Mouse (Mus musculus) spleen, adult 2 months (tissue): ENCODE data around the gene Dthd1. TPM values are rescaled to one million over a fixed set of nuclear protein-coding genes. Genes with fewer than 3 reads are reported as not detected.

ENCODE experiments used
- DNase-seq, 2 experiments: peaks; one replicate each; pipeline versions ENCODE4 v3.0.0 to v3.0.0-alpha.2; 2012 to 2021; ENCODE audit warnings: low spot score in 2 of 2, low read depth in 1 of 2
- H3K27ac ChIP-seq: fragments of 200-500 bp; 2 replicates; pipeline ENCODE4 v1.5.1; 2012; ENCODE audit warnings: low read length, inconsistent platforms; ENCODE audit not compliant: insufficient read depth
- H3K27me3 ChIP-seq: fragments of 200-500 bp; 2 replicates; pipeline ENCODE4 v1.6.1; 2012; ENCODE audit warnings: mild to moderate bottlenecking, moderate library complexity, low read length, inconsistent platforms; ENCODE audit not compliant: control insufficient read depth, insufficient read depth
- H3K36me3 ChIP-seq: fragments of 200-500 bp; 2 replicates; pipeline ENCODE4 v1.6.1; 2012; ENCODE audit warnings: mild to moderate bottlenecking, low read length, inconsistent platforms; ENCODE audit not compliant: control insufficient read depth, insufficient read depth
- H3K4me1 ChIP-seq: fragments of 200-500 bp; 2 replicates; pipeline ENCODE4 v1.6.1; 2011; ENCODE audit warnings: inconsistent platforms; ENCODE audit not compliant: control insufficient read depth, insufficient read depth, insufficient read length
- H3K4me3 ChIP-seq: fragments of 200-500 bp; 2 replicates; pipeline ENCODE4 v1.5.1; 2011; ENCODE audit warnings: mild to moderate bottlenecking, inconsistent platforms; ENCODE audit not compliant: insufficient read depth, insufficient read length; ENCODE audit errors: extremely low read depth
- CTCF ChIP-seq: fragments of 200-500 bp; IDR thresholded peaks from 2 replicates; pipeline ENCODE4 v1.5.1; 2011; ENCODE audit warnings: mild to moderate bottlenecking, inconsistent platforms; ENCODE audit not compliant: insufficient read depth, insufficient read length, insufficient replicate concordance; ENCODE audit errors: extremely low read depth
- POLR2A ChIP-seq: fragments of 200-500 bp; IDR thresholded peaks from 2 replicates; pipeline ENCODE4 v1.6.1; 2011; ENCODE audit warnings: low read depth, low read length, inconsistent platforms
- WGBS: fragments of 180-500 bp; shearing (Covaris S2); methylation state at CpG from one replicate; pipeline ENCODE4 v1.1.7; 2018; 5-methylcytosine and 5-hydroxymethylcytosine counted together
- polyA plus RNA-seq: library from polyadenylated mRNA; depleted of rRNA; stranded (reverse); fragments of >200 nt; gene quantifications from 2 replicates; pipeline ENCODE4 v1.2.3, GENCODE M21; 2012

Gene Dthd1
- polyA plus RNA-seq, 1 experiment = 0.06 TPM

GRCm38 (mm10) chr5:62858282-62858681 lies 44.7 kb downstream of the Dthd1 start:
- no peak for TF ChIP-seq CTCF
- no peaks in the 10 kb centered on the region for H3K27me3 ChIP-seq
- WGBS = 9% methylated on average over 2 of the region's 2 CpGs
- DNase-seq = peak; percentile 25 to 79
- no peaks in the 10 kb centered on the region for H3K36me3 ChIP-seq
- peaks cover 18% of the 10 kb centered on the region for H3K4me1 ChIP-seq
- peak overlapping the region; percentile 90 for H3K27ac ChIP-seq
- H3K4me3 ChIP-seq = no peak overlapping the region

- DNase-seq = no peak
- Histone ChIP-seq H3K4me3 (no peak overlapping the region), H3K27ac (no peak overlapping the region), H3K36me3 (no peaks in the 10 kb centered on the region), H3K27me3 (no peaks in the 10 kb centered on the region), H3K4me1 (peaks cover 7% of the 10 kb centered on the region)
- TF ChIP-seq CTCF (no peak), POLR2A (no peak)
- 86% methylated on average over 3 of the region's 3 CpGs for whole genome bisulfite sequencing
These were observed 50.7 kb downstream of the Dthd1 start for GRCm38 (mm10) chr5:62864348-62864747.

GRCm38 (mm10) chr5:62867003-62867402 lies 53.4 kb downstream of the Dthd1 start:
- Histone ChIP-seq H3K27ac (no peak overlapping the region), H3K36me3 (no peaks in the 10 kb centered on the region), H3K4me3 (no peak overlapping the region), H3K27me3 (no peaks in the 10 kb centered on the region), H3K4me1 (peaks cover 5% of the 10 kb centered on the region; the same call in 1 of the 2 replicates)
- TF ChIP-seq CTCF (no peak), POLR2A (no peak)
- DNase-seq = no peak

- Histone ChIP-seq H3K27ac (no peak overlapping the region), H3K4me1 (no peaks in the 10 kb centered on the region), H3K27me3 (no peaks in the 10 kb centered on the region), H3K4me3 (no peak overlapping the region), H3K36me3 (no peaks in the 10 kb centered on the region)
- no peak for DNase-seq
- TF ChIP-seq POLR2A = no peak
- no peak for TF ChIP-seq CTCF
- 70% methylated on average over 1 of the region's 1 CpGs for WGBS
These were observed 65.9 kb downstream of the Dthd1 start for GRCm38 (mm10) chr5:62879530-62879929.

- Histone ChIP-seq H3K27me3 (no peaks in the 10 kb centered on the region), H3K4me1 (no peaks in the 10 kb centered on the region), H3K27ac (no peak overlapping the region), H3K36me3 (no peaks in the 10 kb centered on the region), H3K4me3 (no peak overlapping the region)
- no peak for TF ChIP-seq CTCF
- TF ChIP-seq POLR2A = no peak
- WGBS = 72% methylated on average over 3 of the region's 3 CpGs
- DNase-seq = peak in 1 of 2 experiments; percentile 15
These were observed 81.7 kb downstream of the Dthd1 start for GRCm38 (mm10) chr5:62895326-62895725.

- WGBS = 86% methylated on average over 2 of the region's 2 CpGs
- H3K4me3 ChIP-seq = no peak overlapping the region
- H3K4me1 ChIP-seq = no peaks in the 10 kb centered on the region
- no peaks in the 10 kb centered on the region for H3K36me3 ChIP-seq
- H3K27me3 ChIP-seq = no peaks in the 10 kb centered on the region
- DNase-seq = no peak
- TF ChIP-seq POLR2A (no peak), CTCF (no peak)
- H3K27ac ChIP-seq = no peak overlapping the region
These were observed 93.3 kb downstream of the Dthd1 start for GRCm38 (mm10) chr5:62906954-62907353.

- Histone ChIP-seq H3K27me3 (no peaks in the 10 kb centered on the region), H3K36me3 (no peaks in the 10 kb centered on the region), H3K4me3 (no peak overlapping the region), H3K27ac (no peak overlapping the region; the same call in 1 of the 2 replicates), H3K4me1 (no peaks in the 10 kb centered on the region)
- peak in 1 of 2 experiments; percentile 19 for DNase-seq
- WGBS = 31% methylated on average over 5 of the region's 5 CpGs
- TF ChIP-seq POLR2A = no peak
- TF ChIP-seq CTCF = no peak
These were observed 95.5 kb downstream of the Dthd1 start for GRCm38 (mm10) chr5:62909074-62909473.
